Mouse (Mus musculus): ENCODE data around the gene Fzd4. TPM values are rescaled to one million over a fixed set of nuclear protein-coding genes. Genes with fewer than 3 reads are reported as not detected.

Gene Fzd4
- 3.8 and 4.0 TPM in 2 replicates for polyA plus RNA-seq (2014; fragmentation: Nextera tagmentation; extraction: Ambion mirVana)

GRCm38 (mm10) chr7:89404081-89404733 is at the start of gene Fzd4, which contains the start of gene Tmem135:
Gene Fzd4, plus strand, starts transcription at chr7:89404355.
Gene Tmem135, minus strand, starts transcription at chr7:89404222.
- H3K27ac ChIP-seq (ENCODE audit: low read depth, low read length): peak within 1 kb of the TSS; percentile 80
- no peaks in the 10 kb centered on the region for H3K9me3 ChIP-seq (ENCODE audit: control insufficient read depth, low read length)
- peak; percentile 98 for DNase-seq (ENCODE audit: low spot score)
- under 1% methylated on average over 47 of the region's 62 CpGs for WGBS
- peaks cover 3% of the 10 kb centered on the region; the same call in 1 of the 2 replicates for H3K4me1 ChIP-seq (replicated peaks; ENCODE audit: control insufficient read depth, insufficient read depth, low read length)
- peak; percentile 97 for ATAC-seq (ENCODE audit: low FRiP score)
- peak within 1 kb of the TSS; percentile 100 for H3K4me2 ChIP-seq (replicated peaks; ENCODE audit: low read depth, low read length)
- H3K4me3 ChIP-seq (ENCODE audit: low read depth, low read length): peak within 1 kb of the TSS; percentile 71
- no peaks in the 10 kb centered on the region for H3K36me3 ChIP-seq (ENCODE audit: control insufficient read depth, insufficient read depth, low read length)
- peaks cover 5% of the 10 kb centered on the region for H3K27me3 ChIP-seq (ENCODE audit: control insufficient read depth, insufficient read depth, low read length)
- peak within 1 kb of the TSS; percentile 77 for H3K9ac ChIP-seq (ENCODE audit: low read depth, low read length)

GRCm38 (mm10) chr7:89355519-89356255 is 48.5 kb upstream of the Fzd4 start:
- Histone ChIP-seq H3K27ac (ENCODE audit: low read depth, low read length) (no peak overlapping the region), H3K4me1 (replicated peaks; ENCODE audit: control insufficient read depth, insufficient read depth, low read length) (no peaks in the 10 kb centered on the region), H3K27me3 (ENCODE audit: control insufficient read depth, insufficient read depth, low read length) (no peaks in the 10 kb centered on the region), H3K4me3 (ENCODE audit: low read depth, low read length) (no peak overlapping the region), H3K9ac (ENCODE audit: low read depth, low read length) (no peak overlapping the region), H3K4me2 (replicated peaks; ENCODE audit: low read depth, low read length) (no peak overlapping the region), H3K9me3 (ENCODE audit: control insufficient read depth, low read length) (no peaks in the 10 kb centered on the region), H3K36me3 (ENCODE audit: control insufficient read depth, insufficient read depth, low read length) (no peaks in the 10 kb centered on the region)
- DNase-seq (ENCODE audit: low spot score): no peak
- 79% methylated on average over 8 of the region's 8 CpGs for WGBS
- ATAC-seq (ENCODE audit: low FRiP score): no peak

- H3K27me3 ChIP-seq (ENCODE audit: control insufficient read depth, insufficient read depth, low read length): no peaks in the 10 kb centered on the region
- H3K9ac ChIP-seq (ENCODE audit: low read depth, low read length): no peak overlapping the region
- no peak for ATAC-seq (ENCODE audit: low FRiP score)
- no peaks in the 10 kb centered on the region for H3K9me3 ChIP-seq (ENCODE audit: control insufficient read depth, low read length)
- H3K4me3 ChIP-seq (ENCODE audit: low read depth, low read length): no peak overlapping the region
- no peak overlapping the region for H3K4me2 ChIP-seq (replicated peaks; ENCODE audit: low read depth, low read length)
- H3K36me3 ChIP-seq (ENCODE audit: control insufficient read depth, insufficient read depth, low read length): no peaks in the 10 kb centered on the region
- H3K27ac ChIP-seq (ENCODE audit: low read depth, low read length): no peak overlapping the region
- no peaks in the 10 kb centered on the region for H3K4me1 ChIP-seq (replicated peaks; ENCODE audit: control insufficient read depth, insufficient read depth, low read length)
- 67% methylated on average over 4 of the region's 4 CpGs for WGBS
- DNase-seq (ENCODE audit: low spot score): no peak
Observed at GRCm38 (mm10) chr7:89356307-89356706, 47.8 kb upstream of the Fzd4 start.

GRCm38 (mm10) chr7:89363975-89364374 is 40.2 kb upstream of the Fzd4 start:
- no peak overlapping the region for H3K4me2 ChIP-seq (replicated peaks; ENCODE audit: low read depth, low read length)
- H3K9ac ChIP-seq (ENCODE audit: low read depth, low read length): no peak overlapping the region
- no peak overlapping the region for H3K27ac ChIP-seq (ENCODE audit: low read depth, low read length)
- ATAC-seq (ENCODE audit: low FRiP score) (no peak), DNase-seq (ENCODE audit: low spot score) (no peak)
- no peaks in the 10 kb centered on the region for H3K4me1 ChIP-seq (replicated peaks; ENCODE audit: control insufficient read depth, insufficient read depth, low read length)
- no peaks in the 10 kb centered on the region for H3K9me3 ChIP-seq (ENCODE audit: control insufficient read depth, low read length)
- WGBS: 89% methylated on average over 5 of the region's 5 CpGs
- H3K27me3 ChIP-seq (ENCODE audit: control insufficient read depth, insufficient read depth, low read length): no peaks in the 10 kb centered on the region
- H3K36me3 ChIP-seq (ENCODE audit: control insufficient read depth, insufficient read depth, low read length): no peaks in the 10 kb centered on the region
- H3K4me3 ChIP-seq (ENCODE audit: low read depth, low read length): no peak overlapping the region

- DNase-seq (ENCODE audit: low spot score) (no peak), ATAC-seq (ENCODE audit: low FRiP score) (peak; percentile 56; the same call in 1 of the 2 replicates)
- H3K4me1 ChIP-seq (replicated peaks; ENCODE audit: control insufficient read depth, insufficient read depth, low read length): no peaks in the 10 kb centered on the region
- no peak overlapping the region for H3K4me2 ChIP-seq (replicated peaks; ENCODE audit: low read depth, low read length)
- 65% methylated on average over 10 of the region's 10 CpGs for WGBS
- H3K36me3 ChIP-seq (ENCODE audit: control insufficient read depth, insufficient read depth, low read length): no peaks in the 10 kb centered on the region
- no peak overlapping the region for H3K27ac ChIP-seq (ENCODE audit: low read depth, low read length)
- no peaks in the 10 kb centered on the region for H3K9me3 ChIP-seq (ENCODE audit: control insufficient read depth, low read length)
- no peak overlapping the region for H3K9ac ChIP-seq (ENCODE audit: low read depth, low read length)
- no peak overlapping the region for H3K4me3 ChIP-seq (ENCODE audit: low read depth, low read length)
- no peaks in the 10 kb centered on the region for H3K27me3 ChIP-seq (ENCODE audit: control insufficient read depth, insufficient read depth, low read length)
Observed at GRCm38 (mm10) chr7:89365135-89365880, 38.8 kb upstream of the Fzd4 start.

GRCm38 (mm10) chr7:89367643-89368042 is 36.5 kb upstream of the Fzd4 start:
- no peaks in the 10 kb centered on the region for H3K4me1 ChIP-seq (replicated peaks; ENCODE audit: control insufficient read depth, insufficient read depth, low read length)
- WGBS: 31% methylated on average over 3 of the region's 3 CpGs
- ATAC-seq (ENCODE audit: low FRiP score): no peak
- H3K36me3 ChIP-seq (ENCODE audit: control insufficient read depth, insufficient read depth, low read length): no peaks in the 10 kb centered on the region
- no peak overlapping the region for H3K4me2 ChIP-seq (replicated peaks; ENCODE audit: low read depth, low read length)
- H3K9ac ChIP-seq (ENCODE audit: low read depth, low read length): no peak overlapping the region
- H3K27ac ChIP-seq (ENCODE audit: low read depth, low read length): no peak overlapping the region
- DNase-seq (ENCODE audit: low spot score): no peak
- H3K27me3 ChIP-seq (ENCODE audit: control insufficient read depth, insufficient read depth, low read length): no peaks in the 10 kb centered on the region
- H3K4me3 ChIP-seq (ENCODE audit: low read depth, low read length): no peak overlapping the region
- no peaks in the 10 kb centered on the region for H3K9me3 ChIP-seq (ENCODE audit: control insufficient read depth, low read length)

GRCm38 (mm10) chr7:89370086-89370485 is 34.1 kb upstream of the Fzd4 start:
- Histone ChIP-seq H3K4me3 (ENCODE audit: low read depth, low read length) (no peak overlapping the region), H3K4me2 (replicated peaks; ENCODE audit: low read depth, low read length) (no peak overlapping the region), H3K27ac (ENCODE audit: low read depth, low read length) (no peak overlapping the region), H3K9ac (ENCODE audit: low read depth, low read length) (no peak overlapping the region), H3K4me1 (replicated peaks; ENCODE audit: control insufficient read depth, insufficient read depth, low read length) (no peaks in the 10 kb centered on the region), H3K9me3 (ENCODE audit: control insufficient read depth, low read length) (no peaks in the 10 kb centered on the region), H3K27me3 (ENCODE audit: control insufficient read depth, insufficient read depth, low read length) (no peaks in the 10 kb centered on the region), H3K36me3 (ENCODE audit: control insufficient read depth, insufficient read depth, low read length) (no peaks in the 10 kb centered on the region)
- 85% methylated on average over 1 of the region's 1 CpGs for WGBS
- no peak for ATAC-seq (ENCODE audit: low FRiP score)
- no peak for DNase-seq (ENCODE audit: low spot score)

- no peak for DNase-seq (ENCODE audit: low spot score)
- no peak for ATAC-seq (ENCODE audit: low FRiP score)
Observed at GRCm38 (mm10) chr7:89370917-89371316, 33.2 kb upstream of the Fzd4 start.

More at GRCm38 (mm10) chr7:89370917-89371316, 33.2 kb upstream of the Fzd4 start:
- 59% methylated on average over 1 of the region's 1 CpGs for WGBS
- Histone ChIP-seq H3K4me3 (ENCODE audit: low read depth, low read length) (no peak overlapping the region), H3K9ac (ENCODE audit: low read depth, low read length) (no peak overlapping the region), H3K36me3 (ENCODE audit: control insufficient read depth, insufficient read depth, low read length) (no peaks in the 10 kb centered on the region), H3K27ac (ENCODE audit: low read depth, low read length) (no peak overlapping the region), H3K4me1 (replicated peaks; ENCODE audit: control insufficient read depth, insufficient read depth, low read length) (no peaks in the 10 kb centered on the region), H3K9me3 (ENCODE audit: control insufficient read depth, low read length) (no peaks in the 10 kb centered on the region), H3K27me3 (ENCODE audit: control insufficient read depth, insufficient read depth, low read length) (no peaks in the 10 kb centered on the region), H3K4me2 (replicated peaks; ENCODE audit: low read depth, low read length) (no peak overlapping the region)

All from hindbrain, embryonic 11.5 days (tissue).